10 mouse cellular contexts compared by ENCODE assay signal in genomic region chr3:36551343-36551742, GRCm38 (mm10). TPM values are rescaled to one million over a fixed set of nuclear protein-coding genes. Genes with fewer than 3 reads are reported as not detected.
DNase-seq lines count a peak whose midpoint lies in the region; ATAC-seq lines count a peak whose summit lies in the region.
"Had no signal": no experiment of that assay in that cellular context is flagged by ENCODE, and none has a peak within 500 bp of the region (broad histone marks: within the 10 kb centered on the region; RNA-seq: fewer than 3 reads in every experiment).

No protein-coding gene starts in this region.

- H3K36me3 ChIP-seq in heart, embryonic 11.5 days (ENCODE audit: control insufficient read depth, insufficient read depth, low read length): peaks cover 4% of the 10 kb centered on the region; the same call in 1 of the 2 replicates
- peaks cover 17% of the 10 kb centered on the region; the same call in 1 of the 2 replicates for H3K36me3 ChIP-seq in stomach, embryonic 14.5 days (ENCODE audit: control insufficient read depth, insufficient read depth, low read length)

- H3K4me1 ChIP-seq in heart, embryonic 11.5 days (ENCODE audit: control insufficient read depth, insufficient read depth, low read length): peaks cover 9% of the 10 kb centered on the region; the same call in 1 of the 2 replicates
- H3K4me1 ChIP-seq in stomach, embryonic 14.5 days (ENCODE audit: control insufficient read depth, insufficient read depth, low read length): 0 out of 2 replicates have a peak, but pooled peaks cover 5% of the 10 kb centered on the region

- H3K27ac ChIP-seq in heart, embryonic 11.5 days (ENCODE audit: low read depth, low read length): no peak overlapping the region
- no peak overlapping the region; the same call in 1 of the 2 replicates for H3K27ac ChIP-seq in stomach, embryonic 14.5 days (ENCODE audit: low read length)

- H3K9ac ChIP-seq in heart, embryonic 11.5 days (ENCODE audit: low read depth, low read length): no peak overlapping the region
- H3K9ac ChIP-seq in stomach, embryonic 14.5 days (replicated peaks; ENCODE audit: low read depth, low read length): no peak overlapping the region

- peak overlapping the region; percentile 94; the same call in 1 of the 2 replicates for H3K4me3 ChIP-seq in heart, embryonic 11.5 days (ENCODE audit: low read depth, low read length)
- no peak overlapping the region for H3K4me3 ChIP-seq in stomach, embryonic 14.5 days (ENCODE audit: low read depth, low read length)

- H3K9me3 ChIP-seq in heart, embryonic 11.5 days (replicated peaks; ENCODE audit: control insufficient read depth, low read length): no peaks in the 10 kb centered on the region
- no peaks in the 10 kb centered on the region for H3K9me3 ChIP-seq in stomach, embryonic 14.5 days (ENCODE audit: control insufficient read depth, low read depth, low read length)
- H3K9me3 ChIP-seq: G1E had no signal

- no peak for ATAC-seq in heart, embryonic 11.5 days (replicated peaks; ENCODE audit: insufficient number of reproducible peaks, low FRiP score, low TSS enrichment)
- no peak; the same call in 1 of the 2 replicates for ATAC-seq in stomach, embryonic 14.5 days (ENCODE audit: insufficient number of reproducible peaks, insufficient read depth, low FRiP score, low read depth)

- peak overlapping the region; percentile 91 for H3K4me2 ChIP-seq in heart, embryonic 11.5 days
- peak overlapping the region; percentile 88 for H3K4me2 ChIP-seq in stomach, embryonic 14.5 days (replicated peaks; ENCODE audit: low read depth, low read length)

- peak; percentile 49 to 61 for DNase-seq in kidney, postnatal 4 days
- DNase-seq in kidney, adult 8-10 months: no peak
- DNase-seq in embryo, embryonic 9.5 days (ENCODE audit: extremely low spot score): peak; percentile 49
- DNase-seq in layer of hippocampus, postnatal 14 days (ENCODE audit: low spot score in 2 of 2): peak; percentile 32 to 39
- peak; percentile 66 for DNase-seq in mesoderm, embryonic 11.5 days (ENCODE audit: low read depth, low spot score)
- DNase-seq in thymus, adult 18-20 months: no peak

- no peaks in the 10 kb centered on the region for H3K27me3 ChIP-seq in heart, embryonic 11.5 days (ENCODE audit: control insufficient read depth, insufficient read depth, low read length)
- no peaks in the 10 kb centered on the region for H3K27me3 ChIP-seq in stomach, embryonic 14.5 days (ENCODE audit: control insufficient read depth, insufficient read depth, low read length)

- WGBS in heart, embryonic 11.5 days (ENCODE audit: insufficient replicate concordance): 63% methylated on average over 9 of the region's 9 CpGs
- 44% methylated on average over 9 of the region's 9 CpGs for WGBS in stomach, embryonic 14.5 days

RNA-seq across cellular contexts. Expression of gene Exosc9, which starts 1.1 kb away (rescaled TPM):
- 56.4 and 58.5 TPM in 2 replicates for polyA plus RNA-seq in heart, embryonic 11.5 days (2014; fragmentation: Nextera tagmentation; extraction: Ambion mirVana)
- total RNA-seq in layer of hippocampus, postnatal 14 days (2021): 10 to 100 TPM; 39.7 to 41.5 TPM
- 55.8 and 60.5 TPM in 2 replicates for polyA plus RNA-seq in stomach, embryonic 14.5 days (2014; fragmentation: Nextera tagmentation; extraction: Ambion mirVana)

RNA-seq across cellular contexts. Expression of gene Ccna2, which starts 20.6 kb away (rescaled TPM):
- 205 and 212 TPM in 2 replicates for polyA plus RNA-seq in heart, embryonic 11.5 days (2014; fragmentation: Nextera tagmentation; extraction: Ambion mirVana)
- 1 to 10 TPM; 2.9 to 4.0 TPM for total RNA-seq in layer of hippocampus, postnatal 14 days (2021)
- 196 and 200 TPM in 2 replicates for polyA plus RNA-seq in stomach, embryonic 14.5 days (2014; fragmentation: Nextera tagmentation; extraction: Ambion mirVana)
- total RNA-seq: neutrophil, adult 5-6 weeks had no signal

RNA-seq across cellular contexts. Expression of gene Gm11549, which starts 29.7 kb away (rescaled TPM):
- polyA plus RNA-seq in heart, embryonic 11.5 days (2014; fragmentation: Nextera tagmentation; extraction: Ambion mirVana): 0.14 and 0.16 TPM in 2 replicates
- total RNA-seq in layer of hippocampus, postnatal 14 days (2021): 1 to 10 TPM; 1.5 to 1.9 TPM
- 0.28 and 0.30 TPM in 2 replicates for polyA plus RNA-seq in stomach, embryonic 14.5 days (2014; fragmentation: Nextera tagmentation; extraction: Ambion mirVana)
- total RNA-seq: neutrophil, adult 5-6 weeks had no signal
- polyA plus RNA-seq: G1E had no signal

Comparison
In these comparisons a context has a peak if more than half of its experiments do, and no peak if none do; other contexts are left out.
1. DNase-seq: peak in kidney, postnatal 4 days (2 of 2), embryo, embryonic 9.5 days (single experiment), layer of hippocampus, postnatal 14 days (2 of 2) and mesoderm, embryonic 11.5 days (single experiment); none in kidney, adult 8-10 months (0 of 2) and thymus, adult 18-20 months (0 of 2).